Mouse (Mus musculus): ENCODE data around the gene Gpam.
"Not testable (repeated sequence)": the region's sequence is repeated elsewhere in the genome, so short reads cannot be mapped to it uniquely, and the experiment has no call there.

GRCm38 (mm10) chr19:55152274-55152673, 25.2 kb upstream of the Gpam start:
- TF ChIP-seq CTCF (IDR thresholded peaks at IDR 0.05; ENCODE audit: low read depth, low read length); POLR2A (IDR thresholded peaks at IDR 0.05; ENCODE audit: insufficient read depth, low read length): not testable (repeated sequence)
